Mouse (Mus musculus) lung, postnatal 0 days (tissue): ENCODE results near the gene Lhpp.

Experiments
- CTCF ChIP-seq: IDR thresholded peaks from 2 replicates; pipeline ENCODE4 v1.5.1; 2016; ENCODE audit warnings: antibody characterized with exemption, mild to moderate bottlenecking
- EP300 ChIP-seq: IDR thresholded peaks from 2 replicates; pipeline ENCODE4 v1.6.1; 2016; ENCODE audit warnings: antibody characterized with exemption, mild to moderate bottlenecking, control low read depth

GRCm38 (mm10) chr7:132673931-132674755 is 63.7 kb downstream of the Lhpp start:
- TF ChIP-seq CTCF (peak; percentile 82), EP300 (no peak; the same call in 1 of the 2 replicates)
